Mouse (Mus musculus): Measurements from ENCODE around the gene Sf3a2.

- TF ChIP-seq POLR2A (IDR thresholded peaks at IDR 0.05; ENCODE audit: control insufficient read depth, extremely low read depth, insufficient read depth, low read length, poor library complexity) (no peak), CTCF (IDR thresholded peaks at IDR 0.05; ENCODE audit: borderline replicate concordance, control insufficient read depth, extremely low read depth, insufficient read depth, low read length, poor library complexity) (no peak)
Observed at GRCm38 (mm10) chr10:80793803-80794202, 4.2 kb upstream of the Sf3a2 start.

All from thymus, adult 2 months (tissue).